Mouse (Mus musculus): Measurements from ENCODE around the gene Tnfsf9.

DNA sequence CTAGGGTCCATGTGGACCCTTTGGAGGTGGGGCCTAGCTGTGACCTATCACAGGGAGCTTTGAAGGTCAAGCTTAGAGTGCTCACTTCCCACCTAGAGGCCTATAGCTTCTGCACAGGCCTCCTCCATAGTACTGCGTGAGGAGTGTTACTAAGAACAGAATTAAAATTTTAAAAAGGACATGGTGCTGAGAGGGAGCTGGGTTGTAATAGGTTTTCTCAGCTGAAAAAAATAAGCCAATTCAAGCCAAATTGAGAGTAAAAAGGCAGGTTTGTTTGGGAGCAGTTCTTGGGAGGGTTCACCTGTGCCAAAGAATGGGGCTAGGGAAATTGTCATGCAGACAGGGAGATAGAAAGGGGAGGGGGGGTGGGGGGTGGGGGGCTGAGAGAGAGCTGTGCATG lies 40.0 kb downstream of the Tnfsf9 start:
- TF ChIP-seq CTCF (IDR thresholded peaks at IDR 0.05; ENCODE audit: control insufficient read depth, insufficient read depth, low read length) (no peak), POLR2A (IDR thresholded peaks at IDR 0.05; ENCODE audit: borderline replicate concordance, control insufficient read depth, low read depth, low read length) (no peak)
